Mouse (Mus musculus) stomach, postnatal 0 days (tissue): ENCODE results near the gene Hsd17b7. TPM values are rescaled to one million over a fixed set of nuclear protein-coding genes. Genes with fewer than 3 reads are reported as not detected.

Experiments used
- ATAC-seq: fragments of 200-750 bp; cut with Nextera tagmentation; 2 replicates; pipeline ENCODE4 v1.8.0; 2017; ENCODE audit not compliant: low FRiP score, low TSS enrichment
- DNase-seq: peaks from one replicate; pipeline ENCODE4 v3.0.0-alpha.2; 2016; ENCODE audit warnings: low spot score
- H3K27ac ChIP-seq: fragments of 300-500 bp; sonication (generic); replicated peaks from 2 replicates; pipeline ENCODE4 v1.5.1; 2014; ENCODE audit warnings: mild to moderate bottlenecking, control low read depth
- H3K27me3 ChIP-seq: fragments of 300-500 bp; sonication (generic); 2 replicates; pipeline ENCODE4 v1.6.1; 2014; ENCODE audit warnings: low read length; ENCODE audit not compliant: control insufficient read depth, insufficient read depth
- H3K36me3 ChIP-seq: fragments of 300-500 bp; sonication (generic); 2 replicates; pipeline ENCODE4 v1.6.1; 2014; ENCODE audit warnings: low read length, mixed read lengths; ENCODE audit not compliant: control insufficient read depth, insufficient read depth
- H3K4me1 ChIP-seq: fragments of 300-500 bp; sonication (generic); replicated peaks from 2 replicates; pipeline ENCODE4 v1.6.1; 2014; ENCODE audit warnings: antibody characterized with exemption; ENCODE audit not compliant: control insufficient read depth, insufficient read depth
- H3K4me2 ChIP-seq: fragments of 300-500 bp; sonication (generic); replicated peaks from 2 replicates; pipeline ENCODE4 v1.6.1; 2014; ENCODE audit warnings: low read depth, mild to moderate bottlenecking, control low read depth, moderate library complexity
- H3K4me3 ChIP-seq: fragments of 300-500 bp; sonication (generic); 2 replicates; pipeline ENCODE4 v1.5.1; 2014; ENCODE audit warnings: low read depth, low read length, control low read depth
- H3K9ac ChIP-seq: fragments of 300-500 bp; sonication (generic); 2 replicates; pipeline ENCODE4 v1.6.1; 2014; ENCODE audit warnings: mild to moderate bottlenecking, low read length, control low read depth, mixed read lengths
- H3K9me3 ChIP-seq: fragments of 300-500 bp; sonication (generic); 2 replicates; pipeline ENCODE4 v1.6.1; 2016; ENCODE audit warnings: low read length; ENCODE audit not compliant: control insufficient read depth
- CTCF ChIP-seq: IDR thresholded peaks from 2 replicates; pipeline ENCODE4 v1.5.1; 2016; ENCODE audit warnings: antibody characterized with exemption, low read depth, mild to moderate bottlenecking, moderate library complexity
- EP300 ChIP-seq: optimal IDR thresholded peaks from 2 replicates; pipeline ENCODE3; 2016; ENCODE audit warnings: antibody characterized with exemption
- WGBS: fragments of 180-500 bp; shearing (Covaris S2); extraction: QIAGEN DNeasy Blood & Tissue Kit; methylation state at CpG from one replicate; pipeline ENCODE4 v1.1.7; 2014; 5-methylcytosine and 5-hydroxymethylcytosine counted together
- polyA plus RNA-seq: library from polyadenylated mRNA; unstranded; fragments of >200 nt; fragmentation: Nextera tagmentation; extraction: Ambion mirVana; gene quantifications from 2 replicates; pipeline ENCODE4 v1.2.1, GENCODE M21; 2015

Gene Hsd17b7
- polyA plus RNA-seq, 1 experiment from 2014 or later, result 38.8 TPM

GRCm38 (mm10) chr1:169970936-169971335 is 1.9 kb upstream of the Hsd17b7 start:
- H3K4me3 ChIP-seq, result no peak overlapping the region
- 92% methylated on average over 4 of the region's 4 CpGs for WGBS
- H3K27ac ChIP-seq, result no peak overlapping the region
- no peak for TF ChIP-seq CTCF
- no peak for TF ChIP-seq EP300
- DNase-seq, result no peak
- ATAC-seq, result no peak
- H3K4me2 ChIP-seq, result no peak overlapping the region
- no peaks in the 10 kb centered on the region for H3K36me3 ChIP-seq
- 0 out of 2 replicates have a peak, but pooled peaks cover 3% of the 10 kb centered on the region for H3K4me1 ChIP-seq
- no peaks in the 10 kb centered on the region for H3K27me3 ChIP-seq
- no peak overlapping the region for H3K9ac ChIP-seq
- no peaks in the 10 kb centered on the region for H3K9me3 ChIP-seq

GRCm38 (mm10) chr1:169969516-169969886 is 460 bp upstream of the Hsd17b7 start:
- under 1% methylated on average over 9 of the region's 9 CpGs for WGBS
- peak overlapping the region; percentile 39; the same call in 1 of the 2 replicates for H3K9ac ChIP-seq
- H3K9me3 ChIP-seq, result no peaks in the 10 kb centered on the region
- peak overlapping the region; percentile 58 for H3K4me2 ChIP-seq
- H3K4me3 ChIP-seq, result peak overlapping the region; percentile 54
- ATAC-seq, result peak; percentile 11; the same call in 1 of the 2 replicates
- 0 out of 2 replicates have a peak, but pooled peaks cover 2% of the 10 kb centered on the region for H3K36me3 ChIP-seq
- TF ChIP-seq CTCF (no peak), EP300 (no peak)
- no peak for DNase-seq
- no peaks in the 10 kb centered on the region for H3K27me3 ChIP-seq
- 0 out of 2 replicates have a peak, but pooled peaks cover 3% of the 10 kb centered on the region for H3K4me1 ChIP-seq
- H3K27ac ChIP-seq, result peak overlapping the region; percentile 64

- Histone ChIP-seq H3K36me3 (peaks cover 11% of the 10 kb centered on the region; the same call in 1 of the 2 replicates), H3K9me3 (no peaks in the 10 kb centered on the region), H3K4me3 (no peak overlapping the region), H3K4me1 (no peaks in the 10 kb centered on the region), H3K9ac (no peak overlapping the region), H3K4me2 (no peak overlapping the region), H3K27ac (no peak overlapping the region), H3K27me3 (no peaks in the 10 kb centered on the region)
- ATAC-seq, result no peak
- 96% methylated on average over 10 of the region's 10 CpGs for WGBS
- TF ChIP-seq CTCF (no peak), EP300 (no peak)
- no peak for DNase-seq
Observed at GRCm38 (mm10) chr1:169953106-169953505, 15.9 kb downstream of the Hsd17b7 start.

- no peak for ATAC-seq
- TF ChIP-seq CTCF (no peak), EP300 (no peak)
Observed at GRCm38 (mm10) chr1:169952636-169953035, 16.4 kb downstream of the Hsd17b7 start.

GRCm38 (mm10) chr1:169951561-169951960 is 17.5 kb downstream of the Hsd17b7 start:
- Histone ChIP-seq H3K9me3 (no peaks in the 10 kb centered on the region), H3K27ac (no peak overlapping the region), H3K36me3 (peaks cover 9% of the 10 kb centered on the region; the same call in 1 of the 2 replicates), H3K27me3 (no peaks in the 10 kb centered on the region), H3K4me2 (no peak overlapping the region), H3K4me1 (no peaks in the 10 kb centered on the region), H3K4me3 (no peak overlapping the region), H3K9ac (no peak overlapping the region)
- ATAC-seq (no peak), DNase-seq (no peak)
- WGBS, result 88% methylated on average over 6 of the region's 6 CpGs
- TF ChIP-seq EP300, result no peak
- TF ChIP-seq CTCF, result no peak

More at GRCm38 (mm10) chr1:169952636-169953035, 16.4 kb downstream of the Hsd17b7 start:
- Histone ChIP-seq H3K36me3 (peaks cover 9% of the 10 kb centered on the region; the same call in 1 of the 2 replicates), H3K4me2 (no peak overlapping the region), H3K27ac (no peak overlapping the region), H3K4me1 (no peaks in the 10 kb centered on the region), H3K9ac (no peak overlapping the region), H3K9me3 (no peaks in the 10 kb centered on the region), H3K4me3 (no peak overlapping the region), H3K27me3 (no peaks in the 10 kb centered on the region)
- no peak for DNase-seq
- 95% methylated on average over 10 of the region's 10 CpGs for WGBS

GRCm38 (mm10) chr1:169950651-169951050 is 18.4 kb downstream of the Hsd17b7 start:
- WGBS, result 91% methylated on average over 4 of the region's 4 CpGs
- H3K9ac ChIP-seq, result no peak overlapping the region
- H3K4me3 ChIP-seq, result no peak overlapping the region
- no peak for ATAC-seq
- H3K27me3 ChIP-seq, result no peaks in the 10 kb centered on the region
- TF ChIP-seq CTCF (peak; percentile 54), EP300 (no peak)
- H3K4me2 ChIP-seq, result no peak overlapping the region
- DNase-seq, result no peak
- peaks cover 7% of the 10 kb centered on the region; the same call in 1 of the 2 replicates for H3K36me3 ChIP-seq
- no peak overlapping the region for H3K27ac ChIP-seq
- H3K4me1 ChIP-seq, result no peaks in the 10 kb centered on the region
- H3K9me3 ChIP-seq, result no peaks in the 10 kb centered on the region
